Mouse (Mus musculus) myocyte (in vitro differentiated cells): ENCODE data around the gene Tcp11. TPM values are rescaled to one million over a fixed set of nuclear protein-coding genes. Genes with fewer than 3 reads are reported as not detected.

Experiments used
- H3K27me3 ChIP-seq: one replicate; pipeline ENCODE4 v1.6.1; 2011; ENCODE audit not compliant: control insufficient read depth, insufficient read depth, insufficient read length
- H3K36me3 ChIP-seq: one replicate; pipeline ENCODE4 v1.6.1; 2011; ENCODE audit not compliant: control insufficient read depth, insufficient read depth
- H3K4me2 ChIP-seq: one replicate; pipeline ENCODE4 v1.6.1; 2011; ENCODE audit warnings: low read depth, control low read depth
- H3K4me3 ChIP-seq: one replicate; pipeline ENCODE4 v1.5.1; 2011; ENCODE audit warnings: mild to moderate bottlenecking, control low read depth, moderate library complexity
- H3K79me2 ChIP-seq: one replicate; pipeline ENCODE4 v1.6.1; 2011; ENCODE audit not compliant: control insufficient read depth, insufficient read depth
- H3ac ChIP-seq: one replicate; pipeline ENCODE4 v1.6.1; 2011; ENCODE audit not compliant: control insufficient read depth, insufficient read length
- CEBPB ChIP-seq: IDR thresholded peaks from 2 replicates; pipeline ENCODE4 v1.6.1; 2011; ENCODE audit warnings: mild to moderate bottlenecking, moderate library complexity; ENCODE audit not compliant: poor library complexity, insufficient read depth, severe bottlenecking
- E2F4 ChIP-seq: IDR thresholded peaks from one replicate; pipeline ENCODE4 v1.6.1; 2011; ENCODE audit warnings: mild to moderate bottlenecking, control low read depth, moderate library complexity; ENCODE audit not compliant: insufficient read depth
- MAX ChIP-seq: IDR thresholded peaks from one replicate; pipeline ENCODE4 v1.6.1; 2011; ENCODE audit warnings: low read depth, mild to moderate bottlenecking, control low read depth
- MYOD1 ChIP-seq, 3 experiments: IDR thresholded peaks; one replicate each; pipeline ENCODE4 v1.6.1; 2011; ENCODE audit warnings: control low read depth in 2 of 3, low read depth in 2 of 3, mild to moderate bottlenecking in 2 of 3, moderate library complexity in 1 of 3; ENCODE audit not compliant: insufficient read length in 2 of 3, control insufficient read depth in 1 of 3
- MYOG ChIP-seq, 3 experiments: IDR thresholded peaks; one replicate each; pipeline ENCODE4 v1.6.1; 2011; ENCODE audit warnings: control low read depth in 2 of 3, low read depth in 2 of 3, mild to moderate bottlenecking in 2 of 3; ENCODE audit not compliant: insufficient read length in 2 of 3, control insufficient read depth in 1 of 3, insufficient read depth in 1 of 3
- POLR2A ChIP-seq: IDR thresholded peaks from one replicate; pipeline ENCODE4 v1.6.1; 2011; ENCODE audit warnings: low read depth, mild to moderate bottlenecking, control low read depth, moderate library complexity; ENCODE audit not compliant: insufficient read length
- POLR2AphosphoS2 ChIP-seq: IDR thresholded peaks from one replicate; pipeline ENCODE4 v1.6.1; 2011; ENCODE audit warnings: low read depth, control low read depth; ENCODE audit not compliant: insufficient read length
- REST ChIP-seq: IDR thresholded peaks from one replicate; pipeline ENCODE4 v1.6.1; 2011; ENCODE audit warnings: mild to moderate bottlenecking, control low read depth, moderate library complexity; ENCODE audit not compliant: insufficient read depth, insufficient read length
- SRF ChIP-seq: IDR thresholded peaks from one replicate; pipeline ENCODE4 v1.6.1; 2011; ENCODE audit warnings: low read depth; ENCODE audit not compliant: control insufficient read depth, insufficient read length
- TCF12 ChIP-seq: IDR thresholded peaks from one replicate; pipeline ENCODE4 v1.6.1; 2011; ENCODE audit warnings: mild to moderate bottlenecking, control low read depth; ENCODE audit not compliant: poor library complexity, insufficient read depth, severe bottlenecking
- TCF3 ChIP-seq: IDR thresholded peaks from one replicate; pipeline ENCODE4 v1.6.1; 2011; ENCODE audit warnings: low read depth, control low read depth; ENCODE audit not compliant: insufficient read length
- USF1 ChIP-seq: IDR thresholded peaks from one replicate; pipeline ENCODE4 v1.6.1; 2011; ENCODE audit warnings: low read depth, mild to moderate bottlenecking, control low read depth, moderate library complexity
- polyA plus RNA-seq: library from polyadenylated mRNA; unstranded; fragments of >200 nt; fragmentation: generic; extraction: Trizol; gene quantifications from one replicate; pipeline ENCODE4 v1.2.1, GENCODE M21; 2012; ENCODE audit warnings: missing spikeins

The Tcp11 gene
- polyA plus RNA-seq, 1 experiment = not detected

- Histone ChIP-seq H3K4me2 (no peak overlapping the region), H3K27me3 (peaks cover 27% of the 10 kb centered on the region), H3K79me2 (no peaks in the 10 kb centered on the region), H3K4me3 (no peak overlapping the region), H3ac (no peak overlapping the region), H3K36me3 (no peaks in the 10 kb centered on the region)
- TF ChIP-seq TCF12 (no peak), USF1 (no peak), MYOG (IDR thresholded peaks at IDR 0.05; ENCODE audit: control insufficient read depth in 1 of 3, insufficient read depth in 1 of 3, insufficient read length in 2 of 3, low read depth in 2 of 3) (no peak), MAX (no peak), CEBPB (no peak), POLR2A (no peak), TCF3 (no peak), E2F4 (no peak), POLR2AphosphoS2 (no peak), SRF (no peak), REST (no peak), MYOD1 (IDR thresholded peaks at IDR 0.05; ENCODE audit: control insufficient read depth in 1 of 3, insufficient read length in 2 of 3, low read depth in 2 of 3) (no peak)
Measured at GRCm38 (mm10) chr17:28081856-28082255, 1.4 kb upstream of the Tcp11 start.

- H3K36me3 ChIP-seq = no peaks in the 10 kb centered on the region
- no peak overlapping the region for H3K4me3 ChIP-seq
- H3K27me3 ChIP-seq = peaks cover 27% of the 10 kb centered on the region
- no peak for TF ChIP-seq POLR2A
- no peak for TF ChIP-seq REST
- no peak for TF ChIP-seq MYOG (IDR thresholded peaks at IDR 0.05; ENCODE audit: control insufficient read depth in 1 of 3, insufficient read depth in 1 of 3, insufficient read length in 2 of 3, low read depth in 2 of 3)
- no peak for TF ChIP-seq USF1
- no peak for TF ChIP-seq TCF3
- no peak for TF ChIP-seq E2F4
- TF ChIP-seq TCF12 = no peak
- no peak for TF ChIP-seq MAX
- no peak overlapping the region for H3K4me2 ChIP-seq
- no peaks in the 10 kb centered on the region for H3K79me2 ChIP-seq
- no peak overlapping the region for H3ac ChIP-seq
Measured at GRCm38 (mm10) chr17:28081385-28081784, 946 bp upstream of the Tcp11 start.

- no peak for TF ChIP-seq REST
- TF ChIP-seq MYOG (IDR thresholded peaks at IDR 0.05; ENCODE audit: control insufficient read depth in 1 of 3, insufficient read depth in 1 of 3, insufficient read length in 2 of 3, low read depth in 2 of 3) = no peak
- TF ChIP-seq MYOD1 (IDR thresholded peaks at IDR 0.05; ENCODE audit: control insufficient read depth in 1 of 3, insufficient read length in 2 of 3, low read depth in 2 of 3) = no peak
- no peak for TF ChIP-seq POLR2AphosphoS2
- TF ChIP-seq TCF12 = no peak
- TF ChIP-seq POLR2A = no peak
- TF ChIP-seq E2F4 = no peak
- TF ChIP-seq CEBPB = no peak
- TF ChIP-seq MAX = no peak
- TF ChIP-seq SRF = no peak
- no peak for TF ChIP-seq USF1
- TF ChIP-seq TCF3 = no peak
- H3K27me3 ChIP-seq = peaks cover 27% of the 10 kb centered on the region
- no peak overlapping the region for H3K4me2 ChIP-seq
- no peaks in the 10 kb centered on the region for H3K36me3 ChIP-seq
- no peak overlapping the region for H3K4me3 ChIP-seq
- H3K79me2 ChIP-seq = no peaks in the 10 kb centered on the region
- H3ac ChIP-seq = no peak overlapping the region
Measured at GRCm38 (mm10) chr17:28080817-28081165, 352 bp upstream of the Tcp11 start.

GRCm38 (mm10) chr17:28079618-28080017, 821 bp downstream of the Tcp11 start:
- no peaks in the 10 kb centered on the region for H3K36me3 ChIP-seq
- H3K4me3 ChIP-seq = no peak overlapping the region
- peaks cover 29% of the 10 kb centered on the region for H3K27me3 ChIP-seq
- peak; percentile 37 for TF ChIP-seq E2F4
- TF ChIP-seq USF1 = no peak
- no peaks in the 10 kb centered on the region for H3K79me2 ChIP-seq
- H3ac ChIP-seq = no peak overlapping the region
- peak overlapping the region; percentile 82 for H3K4me2 ChIP-seq

- Histone ChIP-seq H3K27me3 (peaks cover 31% of the 10 kb centered on the region), H3K4me2 (no peak overlapping the region), H3K36me3 (no peaks in the 10 kb centered on the region), H3K79me2 (no peaks in the 10 kb centered on the region), H3ac (no peak overlapping the region), H3K4me3 (no peak overlapping the region)
- no peak for TF ChIP-seq MAX
- no peak for TF ChIP-seq USF1
- no peak for TF ChIP-seq REST
- no peak for TF ChIP-seq SRF
- TF ChIP-seq MYOG (IDR thresholded peaks at IDR 0.05; ENCODE audit: control insufficient read depth in 1 of 3, insufficient read depth in 1 of 3, insufficient read length in 2 of 3, low read depth in 2 of 3) = no peak
- TF ChIP-seq POLR2A = no peak
- no peak for TF ChIP-seq MYOD1 (IDR thresholded peaks at IDR 0.05; ENCODE audit: control insufficient read depth in 1 of 3, insufficient read length in 2 of 3, low read depth in 2 of 3)
- TF ChIP-seq CEBPB = no peak
- no peak for TF ChIP-seq E2F4
- no peak for TF ChIP-seq TCF12
- TF ChIP-seq TCF3 = no peak
- TF ChIP-seq POLR2AphosphoS2 = no peak
Measured at GRCm38 (mm10) chr17:28078028-28078427, 2.4 kb downstream of the Tcp11 start.
